Mouse (Mus musculus) megakaryocyte, adult 5-6 weeks (primary cell): ENCODE data around the gene Tmbim1. TPM values are rescaled to one million over a fixed set of nuclear protein-coding genes. Genes with fewer than 3 reads are reported as not detected.

ENCODE experiments used
- total RNA-seq, 2 experiments: library from RNA; stranded (forward) in 1 of 2; stranded (reverse) in 1 of 2; fragments of 153-499, 151-499 nt in 1 of 2; fragments of 221-1000, 200-1000 nt in 1 of 2; gene quantifications; 2 replicates each; pipeline versions ENCODE4 v1.2.3 to v1.2.4; 2015 to 2017

Gene Tmbim1
- total RNA-seq, 2 experiments from 2014 or later, result 13.8 to 15.5 TPM

Other genes starting within 250 kb of the Tmbim1 start
- gene Tns1, start 181.2 kb downstream of the Tmbim1 start, total RNA-seq (2015), result 4.9 and 5.5 TPM in 2 replicates
- gene Tns1, start 181.2 kb downstream of the Tmbim1 start, total RNA-seq (2017), result 2.9 and 3.2 TPM in 2 replicates
- gene Rufy4, start 180.1 kb downstream of the Tmbim1 start, total RNA-seq (2015), result 0.25 and 0.38 TPM in 2 replicates
- 1.1 and 2.5 TPM in 2 replicates for gene Rufy4, start 180.1 kb downstream of the Tmbim1 start, total RNA-seq (2017)
- 63.7 and 72.6 TPM in 2 replicates for gene Cxcr2, start 151.6 kb downstream of the Tmbim1 start, total RNA-seq (2015)
- 77.3 and 107 TPM in 2 replicates for gene Cxcr2, start 151.6 kb downstream of the Tmbim1 start, total RNA-seq (2017)
- 0.20 and 0.87 TPM in 2 replicates for gene Cxcr1, start 111.0 kb downstream of the Tmbim1 start, total RNA-seq (2015)
- 0.18 TPM in 1 of 2 replicates, not detected in the other for gene Cxcr1, start 111.0 kb downstream of the Tmbim1 start, total RNA-seq (2017)
- 1,564 and 1,782 TPM in 2 replicates for gene Arpc2, start 69.5 kb downstream of the Tmbim1 start, total RNA-seq (2015)
- 803 and 834 TPM in 2 replicates for gene Arpc2, start 69.5 kb downstream of the Tmbim1 start, total RNA-seq (2017)
- not detected in 2 replicates for gene Gpbar1, start 27.1 kb downstream of the Tmbim1 start, total RNA-seq (2015)
- gene Gpbar1, start 27.1 kb downstream of the Tmbim1 start, total RNA-seq (2017), result not detected in 2 replicates
- gene Aamp, start 20.9 kb downstream of the Tmbim1 start, total RNA-seq (2015), result 27.8 and 33.6 TPM in 2 replicates
- 48.2 and 59.5 TPM in 2 replicates for gene Aamp, start 20.9 kb downstream of the Tmbim1 start, total RNA-seq (2017)
- 23.5 and 23.6 TPM in 2 replicates for gene Pnkd, start 20.7 kb downstream of the Tmbim1 start, total RNA-seq (2015)
- gene Pnkd, start 20.7 kb downstream of the Tmbim1 start, total RNA-seq (2017), result 7.7 and 8.9 TPM in 2 replicates
- 0.07 TPM in 1 of 2 replicates, not detected in the other for gene Catip, start 56.5 kb upstream of the Tmbim1 start, total RNA-seq (2015)
- 0.26 TPM in 1 of 2 replicates, not detected in the other for gene Catip, start 56.5 kb upstream of the Tmbim1 start, total RNA-seq (2017)
- 54.7 and 60.8 TPM in 2 replicates for gene Slc11a1, start 69.6 kb upstream of the Tmbim1 start, total RNA-seq (2015)
- 46.2 and 48.1 TPM in 2 replicates for gene Slc11a1, start 69.6 kb upstream of the Tmbim1 start, total RNA-seq (2017)
- 130 and 145 TPM in 2 replicates for gene Ctdsp1, start 85.9 kb upstream of the Tmbim1 start, total RNA-seq (2015)
- gene Ctdsp1, start 85.9 kb upstream of the Tmbim1 start, total RNA-seq (2017), result 53.2 and 61.1 TPM in 2 replicates
- gene Vil1, start 103.8 kb upstream of the Tmbim1 start, total RNA-seq (2015), result not detected in 2 replicates
- not detected in 2 replicates for gene Vil1, start 103.8 kb upstream of the Tmbim1 start, total RNA-seq (2017)
- gene Cnot9, start 200.4 kb upstream of the Tmbim1 start, total RNA-seq (2015), result 36.8 and 40.0 TPM in 2 replicates
- gene Cnot9, start 200.4 kb upstream of the Tmbim1 start, total RNA-seq (2017), result 58.0 and 71.2 TPM in 2 replicates
- gene Plcd4, start 237.3 kb upstream of the Tmbim1 start, total RNA-seq (2015), result not detected in 2 replicates
- not detected in 2 replicates for gene Plcd4, start 237.3 kb upstream of the Tmbim1 start, total RNA-seq (2017)
- 14.7 and 18.0 TPM in 2 replicates for gene Usp37, start 238.7 kb upstream of the Tmbim1 start, total RNA-seq (2015)
- gene Usp37, start 238.7 kb upstream of the Tmbim1 start, total RNA-seq (2017), result 23.0 and 26.4 TPM in 2 replicates